Mouse (Mus musculus) ES-Bruce4 (cell line): Measurements from ENCODE around the gene Txnip.

Experiments
- EP300 ChIP-seq: IDR thresholded peaks from 2 replicates; pipeline ENCODE4 v1.6.1; 2011; ENCODE audit warnings: low read depth, low read length; ENCODE audit not compliant: insufficient read depth
- POLR2A ChIP-seq: IDR thresholded peaks from one replicate; pipeline ENCODE4 v1.8.1; 2011; ENCODE audit warnings: low read length; ENCODE audit not compliant: insufficient read depth

DNA sequence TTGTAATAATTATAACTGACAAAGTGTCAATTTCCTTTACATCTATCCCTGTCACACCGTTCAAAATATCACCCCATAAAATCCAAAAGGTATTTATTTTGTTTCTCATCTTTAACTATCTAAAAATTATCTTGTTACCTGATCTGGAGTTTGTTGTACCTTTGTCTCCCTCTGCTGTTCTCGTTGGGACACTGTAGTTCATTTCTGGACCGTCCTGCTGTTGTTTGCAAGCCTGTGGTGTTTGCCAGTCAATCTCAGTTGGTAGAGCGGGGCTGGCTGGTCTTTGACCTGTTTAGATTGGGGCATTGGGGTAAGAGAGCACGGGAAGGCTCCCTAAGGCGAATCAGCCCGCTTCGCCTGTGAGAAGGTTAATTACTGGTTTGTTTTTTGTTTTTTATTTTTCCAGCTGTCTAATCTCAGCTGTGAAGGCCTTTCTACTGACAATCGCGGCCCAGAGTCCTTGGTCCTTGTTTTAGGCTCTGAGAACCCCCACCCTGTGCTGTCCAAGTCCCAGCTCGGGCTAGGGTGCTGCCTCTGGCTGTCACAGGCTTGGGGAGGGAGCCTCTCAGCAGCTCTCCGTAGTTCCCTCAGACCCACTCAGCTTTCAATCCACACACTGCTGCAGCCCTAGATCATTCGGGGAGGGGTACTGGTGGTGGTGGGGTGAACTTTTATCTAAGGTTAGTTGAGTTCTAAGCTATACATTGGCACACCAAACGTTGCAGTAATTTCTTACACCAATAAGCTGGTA is 16.3 kb upstream of the Txnip start:
- TF ChIP-seq EP300 (no peak), POLR2A (no peak)
